Mouse (Mus musculus): ENCODE data around the gene Ggt7.

GRCm38 (mm10) chr2:155502596-155502995 is 15.4 kb downstream of the Ggt7 start:
- TF ChIP-seq CTCF (IDR thresholded peaks at IDR 0.05; ENCODE audit: extremely low read depth, insufficient read depth, low read length) (no peak), POLR2A (IDR thresholded peaks at IDR 0.05; ENCODE audit: extremely low read depth, insufficient read depth, low read length) (no peak)

Measured in cortical plate, adult 2 months (tissue).